Mouse (Mus musculus) heart, postnatal 10 days (tissue): Measurements from ENCODE around the gene Ncoa4. TPM values are rescaled to one million over a fixed set of nuclear protein-coding genes. Genes with fewer than 3 reads are reported as not detected.
"Not testable (repeated sequence)": the region's sequence is repeated elsewhere in the genome, so short reads cannot be mapped to it uniquely, and the experiment has no call there.

Experiments used
- DNase-seq, 2 experiments: peaks; one replicate each; pipeline ENCODE4 v3.0.0; 2021
- intact Hi-C: fragments of 180-260 bp; cut with DNase I; formaldehyde crosslinking; loops from one replicate; pipeline ENCODE4 v1.15.1; 2025
- total RNA-seq, 2 experiments: library from RNA; stranded (reverse); gene quantifications; 2 replicates each; pipeline ENCODE4 v1.2.3; 2021

The Ncoa4 gene
- total RNA-seq, 2 experiments from 2014 or later, result 112 to 129 TPM

DNA sequence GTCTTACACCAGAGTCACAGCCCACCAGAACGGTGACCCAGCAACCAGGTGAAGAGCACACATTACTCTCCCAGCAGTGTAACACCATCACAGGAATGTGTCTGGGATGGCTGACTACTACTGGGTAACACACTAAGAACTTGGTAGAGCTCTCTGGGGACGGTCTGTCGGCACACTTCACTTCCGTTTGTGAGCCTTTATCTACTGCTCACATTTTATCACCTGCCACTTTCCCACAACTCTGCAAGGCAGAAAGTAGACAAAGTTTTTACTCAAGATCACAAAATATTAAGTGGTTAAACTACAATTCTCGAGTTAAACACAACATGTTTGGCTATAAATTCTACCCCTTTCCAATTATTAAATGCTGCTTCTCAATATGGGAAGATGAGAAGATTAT, 32.3 kb downstream of the Ncoa4 start:
- intact Hi-C loops, result loop anchor here (2.0 kb wide), 1 partner anchor 69 kb away; no protein-coding TSS in a partner anchor
- DNase-seq, result no peak

DNA sequence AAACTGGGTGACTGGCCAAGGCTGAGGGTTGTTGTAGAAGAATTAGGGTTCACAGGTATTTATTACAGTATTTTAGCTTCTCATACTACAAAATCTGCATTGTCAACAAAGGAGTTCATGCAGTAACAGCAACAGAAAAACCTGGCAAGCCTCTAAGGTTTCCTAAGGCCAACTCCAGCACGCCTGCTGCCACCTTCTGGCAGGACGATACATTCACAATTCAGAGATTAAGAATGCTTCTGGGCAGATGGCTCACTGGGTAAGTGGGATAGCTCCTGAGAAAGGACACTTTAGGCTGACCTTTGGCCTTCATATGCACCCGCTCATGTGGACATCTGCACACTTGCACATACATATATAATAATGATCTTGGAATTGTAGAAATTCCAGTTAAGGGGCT, 32.8 kb downstream of the Ncoa4 start:
- intact Hi-C loops, result loop anchor here (2.0 kb wide), 1 partner anchor 70 kb away; no protein-coding TSS in a partner anchor
- peak; percentile 72 to 80 for DNase-seq

DNA sequence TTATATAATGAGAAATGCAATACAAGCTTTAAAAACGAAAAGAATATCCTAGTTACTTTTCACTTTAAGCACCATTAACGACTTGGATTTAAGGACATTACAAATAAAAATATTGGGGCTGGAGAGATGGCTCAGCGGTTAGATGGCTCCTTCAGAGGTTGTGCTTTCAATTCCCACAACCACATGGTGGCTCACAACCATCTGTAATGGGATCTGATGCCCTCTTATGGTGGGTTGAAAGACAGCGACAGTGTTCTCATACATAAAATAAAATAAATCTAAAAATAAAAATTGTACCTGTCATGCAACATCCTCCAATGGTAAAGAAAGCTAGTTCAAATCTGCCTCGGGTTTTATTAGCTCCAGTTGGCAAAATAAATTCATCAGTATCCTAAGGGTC, 33.9 kb downstream of the Ncoa4 start:
- DNase-seq, result not testable (repeated sequence)
- intact Hi-C loops, result loop anchor here (2.0 kb wide), 1 partner anchor 71 kb away; no protein-coding TSS in a partner anchor

- no peak for DNase-seq
- intact Hi-C loops, result no loop called here
These were observed 41.7 kb downstream of the Ncoa4 start for GRCm38 (mm10) chr14:32201354-32201753.

DNA sequence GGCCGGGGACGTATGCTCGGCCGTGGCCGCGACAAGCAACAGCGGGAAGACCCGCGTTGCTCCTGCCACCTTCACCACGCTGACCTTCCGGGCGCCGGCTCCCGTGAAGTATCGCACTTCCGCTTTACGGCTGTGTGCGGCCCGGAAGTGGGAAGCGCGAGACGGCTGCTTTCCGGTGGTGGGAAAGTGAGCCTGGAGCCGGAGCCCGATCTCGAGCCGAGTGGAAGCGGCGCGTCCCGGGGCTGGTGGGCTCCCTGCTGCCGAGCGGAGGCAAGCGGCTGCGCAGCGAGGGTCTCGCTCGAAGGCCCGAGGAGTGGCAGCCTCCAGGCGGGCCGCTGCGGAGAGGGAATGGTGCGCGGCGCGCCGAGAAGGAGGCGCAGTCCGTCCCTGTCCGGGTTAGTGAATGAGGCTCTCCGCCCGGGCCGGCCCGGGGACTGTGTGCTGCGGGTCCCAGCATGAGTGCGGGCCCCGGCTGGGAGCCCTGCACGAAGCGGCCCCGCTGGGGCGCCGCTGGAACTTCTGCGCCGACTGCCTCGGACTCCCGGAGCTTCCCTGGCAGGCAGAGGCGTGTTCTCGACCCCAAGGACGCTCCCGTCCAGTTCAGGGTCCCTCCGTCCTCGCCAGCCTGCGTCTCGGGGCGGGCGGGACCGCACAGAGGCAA, 42.3 kb downstream of the Ncoa4 start, which contains the start of the genes Timm23 and Parg:
Gene Timm23, minus strand, starts transcription at position 108 of the 661 bp plus-strand sequence.
Gene Parg, plus strand, starts transcription at position 159 of the 661 bp plus-strand sequence.
- intact Hi-C loops, result no loop called here
- peak; percentile 92 to 95 for DNase-seq

DNA sequence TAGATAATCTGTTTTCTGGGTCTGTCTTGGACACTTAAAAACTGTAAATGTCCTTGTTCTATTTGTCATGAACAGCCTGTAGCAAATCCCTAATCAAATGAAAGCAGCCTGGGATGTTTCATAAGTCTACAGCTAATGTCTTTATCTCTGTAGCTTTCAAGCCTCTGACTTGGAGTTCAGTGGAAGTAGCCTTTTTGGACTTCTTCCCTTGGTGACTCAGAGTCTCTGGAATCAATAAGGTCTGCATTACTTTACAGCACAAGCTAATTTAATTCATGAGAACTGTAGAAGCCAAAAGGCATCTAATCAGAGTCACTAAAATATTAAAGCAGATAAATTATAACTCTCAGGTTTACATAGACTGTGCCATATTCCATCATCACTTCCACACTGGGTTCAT, 66.9 kb downstream of the Ncoa4 start:
- intact Hi-C loops, result no loop called here
- peak; percentile 6 to 28 for DNase-seq

DNA sequence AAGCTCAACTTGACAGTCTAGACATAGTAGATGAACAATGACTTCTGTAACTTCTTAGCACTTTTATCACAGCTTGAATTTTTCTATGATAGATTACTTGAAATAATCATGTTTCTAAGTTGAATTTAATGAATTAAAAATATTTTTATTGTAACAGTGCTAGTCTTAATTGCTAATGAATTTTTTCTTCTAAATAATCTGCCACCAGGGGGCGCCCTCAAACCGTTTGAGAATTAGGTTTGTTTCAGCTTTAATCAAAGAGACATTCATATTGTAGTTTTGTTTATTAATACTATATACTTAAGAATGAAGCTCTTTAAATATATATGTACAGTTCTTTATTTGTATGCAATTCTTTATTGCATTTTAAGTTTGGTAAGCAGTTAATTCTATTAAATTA, 69.3 kb downstream of the Ncoa4 start:
- intact Hi-C loops, result loop anchor here (1.0 to 2.0 kb wide), 2 partner anchors 244 to 253 kb away; no protein-coding TSS in a partner anchor
- DNase-seq, result peak; percentile 44 to 74

Other genes with a start within 250 kb of the Ncoa4 start
- gene Galnt15, start 130.9 kb upstream of the Ncoa4 start, total RNA-seq, result 10 to 100 TPM; 11.6 to 13.0 TPM
- gene Oxnad1, start 74.5 kb upstream of the Ncoa4 start, total RNA-seq, result 10 to 100 TPM; 45.1 to 49.3 TPM
- 10 to 100 TPM; 83.4 to 83.7 TPM for gene Dph3, start 74.1 kb upstream of the Ncoa4 start, total RNA-seq
- gene Msmb, start 17.8 kb upstream of the Ncoa4 start, total RNA-seq, result not detected
- 100 to 1,000 TPM; 159 to 184 TPM for gene Timm23, start 42.0 kb downstream of the Ncoa4 start, total RNA-seq
- gene Parg, start 42.1 kb downstream of the Ncoa4 start, total RNA-seq, result 10 to 100 TPM; 24.3 to 29.6 TPM
- gene Ogdhl, start 162.2 kb downstream of the Ncoa4 start, total RNA-seq, result 10 to 100 TPM; 13.3 to 14.2 TPM
- gene 1700024G13Rik, start 228.5 kb downstream of the Ncoa4 start, total RNA-seq, result not detected